Mouse (Mus musculus) C2C12 (cell line): ENCODE results near the gene Gli2. TPM values are rescaled to one million over a fixed set of nuclear protein-coding genes. Genes with fewer than 3 reads are reported as not detected.

Source experiments
- H3K27me3 ChIP-seq: one replicate; pipeline ENCODE4 v1.6.1; 2011; ENCODE audit not compliant: control insufficient read depth, insufficient read depth, insufficient read length
- H3K36me3 ChIP-seq: one replicate; pipeline ENCODE4 v1.6.1; 2011; ENCODE audit not compliant: control insufficient read depth, insufficient read depth
- H3K4me3 ChIP-seq: one replicate; pipeline ENCODE4 v1.5.1; 2011; ENCODE audit warnings: mild to moderate bottlenecking, control low read depth; ENCODE audit not compliant: poor library complexity, insufficient read depth, severe bottlenecking
- H3K79me2 ChIP-seq: one replicate; pipeline ENCODE4 v1.6.1; 2011; ENCODE audit not compliant: control insufficient read depth, insufficient read depth
- H3K79me3 ChIP-seq: one replicate; pipeline ENCODE4 v1.6.1; 2011; ENCODE audit warnings: low read depth, control low read depth
- H3ac ChIP-seq: one replicate; pipeline ENCODE3; 2011; ENCODE audit warnings: low read depth; ENCODE audit not compliant: control insufficient read depth, insufficient read length
- CEBPB ChIP-seq: IDR thresholded peaks from one replicate; pipeline ENCODE4 v1.6.1; 2011; ENCODE audit warnings: low read depth, mild to moderate bottlenecking, control low read depth, moderate library complexity
- CTCF ChIP-seq: IDR thresholded peaks from one replicate; pipeline ENCODE4 v1.5.1; 2011; ENCODE audit not compliant: control insufficient read depth, insufficient read depth, insufficient read length
- FOSL1 ChIP-seq: IDR thresholded peaks from one replicate; pipeline ENCODE4 v1.8.0; 2011; ENCODE audit warnings: mild to moderate bottlenecking, low read length; ENCODE audit not compliant: poor library complexity, insufficient read depth, severe bottlenecking
- MAX ChIP-seq: IDR thresholded peaks from one replicate; pipeline ENCODE4 v1.6.1; 2011; ENCODE audit warnings: mild to moderate bottlenecking, control low read depth
- MYOD1 ChIP-seq: IDR thresholded peaks from one replicate; pipeline ENCODE4 v1.6.1; 2011; ENCODE audit warnings: low read depth; ENCODE audit not compliant: control insufficient read depth, insufficient read length
- MYOG ChIP-seq: IDR thresholded peaks from one replicate; pipeline ENCODE4 v1.6.1; 2011; ENCODE audit not compliant: control insufficient read depth, insufficient read length; ENCODE audit errors: extremely low read depth
- USF1 ChIP-seq: IDR thresholded peaks from one replicate; pipeline ENCODE4 v1.6.1; 2011; ENCODE audit warnings: low read depth, mild to moderate bottlenecking, control low read depth, moderate library complexity
- polyA plus RNA-seq: library from polyadenylated mRNA; unstranded; fragments of >200 nt; fragmentation: generic; extraction: Trizol; gene quantifications from one replicate; pipeline ENCODE4 v1.2.1, GENCODE M21; 2012; ENCODE audit warnings: missing spikeins

Gene Gli2
- polyA plus RNA-seq, 1 experiment, result 0.74 TPM

DNA sequence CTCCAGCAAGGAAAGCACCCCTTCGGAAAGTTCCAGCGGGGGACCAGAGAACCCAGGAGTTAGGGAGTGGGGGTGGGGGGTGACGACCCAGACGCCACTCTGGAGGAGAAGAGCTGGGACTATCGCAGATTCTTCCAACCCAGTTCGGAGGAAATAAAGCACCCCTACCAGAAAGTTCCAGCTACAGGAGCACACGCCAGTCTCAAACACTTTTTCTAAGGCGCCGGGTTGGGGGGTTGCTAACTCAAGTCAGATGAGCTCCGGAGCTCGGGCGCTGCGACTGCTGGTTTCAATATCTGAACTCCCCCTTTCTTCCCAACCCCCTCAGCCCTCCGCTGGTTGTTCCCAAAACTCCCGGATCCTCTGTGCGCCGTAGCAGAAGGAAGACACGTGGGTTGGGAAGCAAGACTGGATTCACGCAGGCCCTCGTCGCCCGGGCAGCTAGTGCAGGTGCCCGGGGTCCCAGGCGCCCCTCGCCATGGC, 494 bp upstream of the Gli2 start:
- H3ac ChIP-seq, result no peak overlapping the region
- H3K79me2 ChIP-seq, result no peaks in the 10 kb centered on the region
- no peak overlapping the region for H3K4me3 ChIP-seq
- no peaks in the 10 kb centered on the region for H3K79me3 ChIP-seq
- peaks cover 8% of the 10 kb centered on the region for H3K27me3 ChIP-seq
- no peaks in the 10 kb centered on the region for H3K36me3 ChIP-seq
- no peak for TF ChIP-seq MYOG
- no peak for TF ChIP-seq USF1
- TF ChIP-seq CEBPB, result no peak
- TF ChIP-seq MYOD1, result no peak
- TF ChIP-seq MAX, result no peak

DNA sequence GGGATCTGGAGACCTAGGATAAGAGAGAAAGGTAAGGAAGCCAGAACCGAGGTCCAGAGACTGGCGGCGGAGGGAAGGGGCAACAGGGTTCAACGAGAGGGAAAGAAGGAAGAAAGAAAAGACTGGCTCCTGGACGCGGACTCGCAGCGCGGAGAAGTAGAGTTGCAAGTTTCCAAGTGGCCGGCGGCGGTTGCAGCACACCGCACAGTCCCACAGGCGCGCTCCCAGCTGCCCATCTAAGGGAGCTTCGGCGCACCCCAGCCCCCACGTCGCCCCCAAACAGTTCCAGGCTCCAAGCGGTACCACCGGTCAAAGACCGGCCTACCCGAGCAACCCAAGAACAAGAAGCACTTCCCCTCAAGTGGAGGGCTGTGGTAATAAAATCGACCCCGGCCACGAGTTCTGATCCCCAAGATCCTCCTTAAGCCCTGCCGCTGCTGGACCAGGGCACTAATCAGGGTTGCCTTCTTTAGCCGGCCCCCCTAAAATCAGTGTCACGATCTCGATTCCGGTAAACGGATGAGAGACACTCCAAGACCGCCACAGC, 715 bp downstream of the Gli2 start:
- no peaks in the 10 kb centered on the region for H3K79me2 ChIP-seq
- peaks cover 8% of the 10 kb centered on the region for H3K27me3 ChIP-seq
- H3ac ChIP-seq, result no peak overlapping the region
- H3K36me3 ChIP-seq, result no peaks in the 10 kb centered on the region
- H3K79me3 ChIP-seq, result no peaks in the 10 kb centered on the region
- TF ChIP-seq CTCF (no peak), FOSL1 (no peak), MAX (no peak), CEBPB (no peak), USF1 (no peak), MYOD1 (no peak), MYOG (no peak)
- H3K4me3 ChIP-seq, result no peak overlapping the region

GRCm38 (mm10) chr1:119051938-119052551, 1.4 kb downstream of the Gli2 start:
- Histone ChIP-seq H3K79me3 (no peaks in the 10 kb centered on the region), H3K79me2 (no peaks in the 10 kb centered on the region), H3K27me3 (peaks cover 8% of the 10 kb centered on the region), H3ac (no peak overlapping the region), H3K36me3 (no peaks in the 10 kb centered on the region), H3K4me3 (no peak overlapping the region)
- TF ChIP-seq MYOD1, result no peak
- no peak for TF ChIP-seq FOSL1
- no peak for TF ChIP-seq MYOG
- TF ChIP-seq CTCF, result no peak
- TF ChIP-seq MAX, result no peak
- no peak for TF ChIP-seq USF1
- no peak for TF ChIP-seq CEBPB

DNA sequence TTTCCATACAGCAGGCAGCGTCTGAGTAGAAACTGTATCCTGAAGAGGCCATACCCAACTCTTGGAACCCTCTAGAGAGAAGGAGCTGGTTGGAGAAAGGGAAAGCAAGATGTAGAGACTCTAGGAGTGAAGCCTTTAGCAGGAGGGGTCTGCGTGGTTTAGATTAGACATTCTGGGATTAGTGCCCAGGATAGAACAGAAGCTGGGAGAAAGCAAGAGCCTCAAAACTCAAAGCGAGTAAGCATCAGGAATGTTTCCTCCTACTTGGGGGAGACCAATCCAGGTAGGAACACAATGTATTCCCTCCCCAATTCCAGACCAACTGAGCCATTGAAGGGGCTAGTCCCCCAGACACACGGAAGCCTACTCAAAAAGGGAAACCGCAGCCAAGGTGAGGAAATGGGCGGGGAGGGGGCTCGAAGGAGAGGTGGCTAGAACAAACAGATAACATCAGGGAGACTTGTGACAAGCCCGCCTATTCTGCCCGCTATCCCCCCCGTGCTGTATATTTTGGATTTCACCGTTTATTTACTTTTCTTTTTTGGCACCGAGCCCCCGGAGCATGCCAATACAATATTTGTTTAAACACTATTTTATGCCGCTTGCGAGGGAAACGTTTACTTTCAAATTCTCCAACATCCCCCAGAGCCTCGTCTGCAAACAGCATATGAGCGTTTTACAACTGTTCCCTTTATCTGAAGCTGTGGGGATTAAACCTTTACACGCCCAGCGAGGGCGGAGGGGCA, 2.1 kb downstream of the Gli2 start:
- no peak overlapping the region for H3ac ChIP-seq
- TF ChIP-seq MYOD1, result no peak
- no peak for TF ChIP-seq CTCF
- TF ChIP-seq FOSL1, result no peak
- TF ChIP-seq USF1, result no peak
- no peak for TF ChIP-seq MYOG
- no peak for TF ChIP-seq CEBPB
- TF ChIP-seq MAX, result no peak
- no peaks in the 10 kb centered on the region for H3K79me3 ChIP-seq

GRCm38 (mm10) chr1:119049812-119050615, 3.4 kb downstream of the Gli2 start:
- H3K79me2 ChIP-seq, result no peaks in the 10 kb centered on the region
- H3K4me3 ChIP-seq, result no peak overlapping the region

More for the DNA sequence above, 2.1 kb downstream of the Gli2 start:
- no peak overlapping the region for H3K4me3 ChIP-seq
- no peaks in the 10 kb centered on the region for H3K36me3 ChIP-seq
- H3K79me2 ChIP-seq, result no peaks in the 10 kb centered on the region
- H3K27me3 ChIP-seq, result peaks cover 8% of the 10 kb centered on the region

More at GRCm38 (mm10) chr1:119049812-119050615, 3.4 kb downstream of the Gli2 start:
- H3ac ChIP-seq, result no peak overlapping the region
- TF ChIP-seq FOSL1 (no peak), MYOG (no peak), MYOD1 (no peak), CEBPB (no peak), CTCF (no peak), MAX (no peak), USF1 (no peak)
- H3K79me3 ChIP-seq, result no peaks in the 10 kb centered on the region
- peaks cover 5% of the 10 kb centered on the region for H3K27me3 ChIP-seq
- no peaks in the 10 kb centered on the region for H3K36me3 ChIP-seq
